Mouse (Mus musculus): ENCODE data around the gene Mgp.
"Not testable (repeated sequence)": the region's sequence is repeated elsewhere in the genome, so short reads cannot be mapped to it uniquely, and the experiment has no call there.

The Mgp gene

GRCm38 (mm10) chr6:136897789-136898188 lies 22.2 kb upstream of the Mgp start:
- no peak for DNase-seq

GRCm38 (mm10) chr6:136894532-136895339 lies 19.1 kb upstream of the Mgp start:
- DNase-seq, result no peak

GRCm38 (mm10) chr6:136892002-136892401 lies 16.4 kb upstream of the Mgp start:
- no peak for DNase-seq

GRCm38 (mm10) chr6:136889554-136889953 lies 13.9 kb upstream of the Mgp start:
- no peak for DNase-seq

GRCm38 (mm10) chr6:136889067-136889466 lies 13.4 kb upstream of the Mgp start:
- DNase-seq, result no peak

- DNase-seq, result no peak
These were observed 12.2 kb upstream of the Mgp start for GRCm38 (mm10) chr6:136887854-136888253.

- DNase-seq, result not testable (repeated sequence)
These were observed 9.1 kb upstream of the Mgp start for GRCm38 (mm10) chr6:136884766-136885165.

- DNase-seq, result no peak
These were observed 8.3 kb upstream of the Mgp start for GRCm38 (mm10) chr6:136883961-136884360.

GRCm38 (mm10) chr6:136883431-136883915 lies 7.8 kb upstream of the Mgp start:
- no peak for DNase-seq

GRCm38 (mm10) chr6:136881678-136882077 lies 6.1 kb upstream of the Mgp start:
- DNase-seq, result no peak

- DNase-seq, result no peak
These were observed 1.0 kb downstream of the Mgp start for GRCm38 (mm10) chr6:136874599-136874998.

- DNase-seq, result no peak
These were observed 6.7 kb downstream of the Mgp start for GRCm38 (mm10) chr6:136868921-136869320.

- no peak for DNase-seq
These were observed 9.5 kb downstream of the Mgp start for GRCm38 (mm10) chr6:136866150-136866549.

GRCm38 (mm10) chr6:136865360-136865759 lies 10.3 kb downstream of the Mgp start:
- DNase-seq, result no peak

GRCm38 (mm10) chr6:136861020-136861419 lies 14.6 kb downstream of the Mgp start:
- peak in 1 of 2 experiments; percentile 10 for DNase-seq

GRCm38 (mm10) chr6:136858420-136858819 lies 17.2 kb downstream of the Mgp start:
- no peak for DNase-seq

- no peak for DNase-seq
These were observed 17.8 kb downstream of the Mgp start for GRCm38 (mm10) chr6:136857873-136858260.

- no peak for DNase-seq
These were observed 18.3 kb downstream of the Mgp start, which contains the start of gene Art4 for GRCm38 (mm10) chr6:136857186-136857872. Art4 (minus strand) TSS chr6:136857733.

- DNase-seq, result no peak
These were observed 19.5 kb downstream of the Mgp start for GRCm38 (mm10) chr6:136856071-136856636.

GRCm38 (mm10) chr6:136855183-136855582 lies 20.4 kb downstream of the Mgp start:
- DNase-seq, result no peak

- no peak for DNase-seq
These were observed 21.3 kb downstream of the Mgp start for GRCm38 (mm10) chr6:136854361-136854781.

- no peak for DNase-seq
These were observed 22.9 kb downstream of the Mgp start for GRCm38 (mm10) chr6:136852762-136853161.

GRCm38 (mm10) chr6:136852348-136852747 lies 23.3 kb downstream of the Mgp start:
- DNase-seq, result no peak

- DNase-seq, result no peak
These were observed 25.4 kb downstream of the Mgp start for GRCm38 (mm10) chr6:136850267-136850666.

All from cerebellum, postnatal 25 days (tissue).